Mouse (Mus musculus): ENCODE measurements around the gene B830017H08Rik. TPM values are rescaled to one million over a fixed set of nuclear protein-coding genes. Genes with fewer than 3 reads are reported as not detected.
A peak's percentile ranks its signal among the peaks of the same experiment; 100 is the strongest.

The B830017H08Rik gene
- total RNA-seq (2021), result not detected

- no peak for DNase-seq
Observed at GRCm38 (mm10) chr16:17832821-17833220, at the start of gene B830017H08Rik. TSS of gene B830017H08Rik (plus strand) at chr16:17833121.

GRCm38 (mm10) chr16:17785337-17785736 is 47.6 kb upstream of the B830017H08Rik start:
- no peak for DNase-seq

GRCm38 (mm10) chr16:17792728-17793127 is 40.2 kb upstream of the B830017H08Rik start:
- no peak for DNase-seq

GRCm38 (mm10) chr16:17794047-17794446 is 38.9 kb upstream of the B830017H08Rik start:
- DNase-seq, result no peak

- no peak for DNase-seq
Observed at GRCm38 (mm10) chr16:17795643-17796042, 37.3 kb upstream of the B830017H08Rik start.

- no peak for DNase-seq
Observed at GRCm38 (mm10) chr16:17796519-17796918, 36.4 kb upstream of the B830017H08Rik start.

- DNase-seq, result peak; percentile 77
Observed at GRCm38 (mm10) chr16:17796971-17797811, 35.7 kb upstream of the B830017H08Rik start, which contains the start of gene Scarf2. TSS of gene Scarf2 (plus strand) at chr16:17797282.

- peak; percentile 41 for DNase-seq
Observed at GRCm38 (mm10) chr16:17797812-17798311, 35.1 kb upstream of the B830017H08Rik start.

- peak; percentile 75 for DNase-seq
Observed at GRCm38 (mm10) chr16:17798321-17799180, 34.4 kb upstream of the B830017H08Rik start.

- DNase-seq, result no peak
Observed at GRCm38 (mm10) chr16:17799584-17799983, 33.3 kb upstream of the B830017H08Rik start.

- DNase-seq, result no peak
Observed at GRCm38 (mm10) chr16:17801777-17802455, 31.0 kb upstream of the B830017H08Rik start.

- no peak for DNase-seq
Observed at GRCm38 (mm10) chr16:17802456-17802838, 30.5 kb upstream of the B830017H08Rik start.

- peak; percentile 41 for DNase-seq
Observed at GRCm38 (mm10) chr16:17802839-17803674, 29.9 kb upstream of the B830017H08Rik start.

- DNase-seq, result no peak
Observed at GRCm38 (mm10) chr16:17803675-17804448, 29.1 kb upstream of the B830017H08Rik start.

- no peak for DNase-seq
Observed at GRCm38 (mm10) chr16:17804449-17804912, 28.4 kb upstream of the B830017H08Rik start.

- no peak for DNase-seq
Observed at GRCm38 (mm10) chr16:17804982-17805381, 27.9 kb upstream of the B830017H08Rik start.

GRCm38 (mm10) chr16:17806581-17807191 is 26.2 kb upstream of the B830017H08Rik start:
- peak; percentile 43 for DNase-seq

- peak; percentile 89 for DNase-seq
Observed at GRCm38 (mm10) chr16:17807192-17808009, 25.5 kb upstream of the B830017H08Rik start.

- no peak for DNase-seq
Observed at GRCm38 (mm10) chr16:17809125-17809524, 23.8 kb upstream of the B830017H08Rik start.

Data from heart, postnatal 4 days (tissue).